Mouse (Mus musculus) stomach, postnatal 0 days (tissue): ENCODE results near the gene Edem2.

Source experiments
- CTCF ChIP-seq: IDR thresholded peaks from 2 replicates; pipeline ENCODE4 v1.5.1; 2016; ENCODE audit warnings: antibody characterized with exemption, low read depth, mild to moderate bottlenecking, moderate library complexity
- EP300 ChIP-seq: optimal IDR thresholded peaks from 2 replicates; pipeline ENCODE3; 2016; ENCODE audit warnings: antibody characterized with exemption

DNA sequence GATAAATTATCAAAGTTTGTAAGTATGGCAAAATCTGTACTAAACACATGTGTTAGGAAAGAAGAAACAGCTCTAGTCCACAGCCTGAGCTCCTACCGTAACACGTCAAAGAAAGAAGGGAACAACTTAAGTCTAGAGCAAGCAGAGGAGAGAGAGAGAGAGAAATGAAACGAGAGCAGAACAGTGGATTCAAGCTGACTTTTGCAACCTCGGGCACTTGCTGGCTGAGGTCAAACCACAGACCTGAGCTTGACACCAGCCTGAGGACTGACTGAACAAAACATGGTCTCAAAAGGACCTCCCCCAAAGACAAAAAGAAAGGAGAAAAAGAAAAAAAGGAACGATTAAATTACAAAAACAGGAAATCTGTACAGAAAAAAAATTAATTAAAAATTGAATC, 48.7 kb downstream of the Edem2 start:
- TF ChIP-seq CTCF (no peak), EP300 (no peak)
